Mouse (Mus musculus) testis, adult 2 months (tissue): ENCODE results near the gene Stat2. TPM values are rescaled to one million over a fixed set of nuclear protein-coding genes. Genes with fewer than 3 reads are reported as not detected.

ENCODE experiments used
- H3K27ac ChIP-seq: fragments of 200-500 bp; 2 replicates; pipeline ENCODE4 v1.5.1; 2012; ENCODE audit warnings: low read depth, low read length; ENCODE audit not compliant: control insufficient read depth, insufficient read depth
- H3K27me3 ChIP-seq: fragments of 200-500 bp; 2 replicates; pipeline ENCODE4 v1.6.1; 2012; ENCODE audit warnings: mild to moderate bottlenecking, low read length, moderate library complexity; ENCODE audit not compliant: control insufficient read depth, insufficient read depth
- H3K36me3 ChIP-seq: fragments of 200-500 bp; 2 replicates; pipeline ENCODE4 v1.6.1; 2012; ENCODE audit warnings: mild to moderate bottlenecking, low read length; ENCODE audit not compliant: control insufficient read depth, insufficient read depth
- H3K4me1 ChIP-seq: fragments of 200-500 bp; 2 replicates; pipeline ENCODE4 v1.6.1; 2012; ENCODE audit warnings: low read length; ENCODE audit not compliant: control insufficient read depth, insufficient read depth
- H3K4me3 ChIP-seq: fragments of 200-500 bp; 2 replicates; pipeline ENCODE4 v1.5.1; 2012; ENCODE audit warnings: low read depth, mild to moderate bottlenecking, low read length, moderate library complexity, mixed read lengths; ENCODE audit not compliant: control insufficient read depth
- CTCF ChIP-seq: fragments of 200-500 bp; IDR thresholded peaks from 2 replicates; pipeline ENCODE4 v1.5.1; 2012; ENCODE audit warnings: low read depth, mild to moderate bottlenecking, inconsistent platforms, low read length, moderate library complexity; ENCODE audit not compliant: control insufficient read depth, insufficient read depth, insufficient replicate concordance
- POLR2A ChIP-seq: fragments of 200-500 bp; IDR thresholded peaks from 2 replicates; pipeline ENCODE4 v1.6.1; 2012; ENCODE audit warnings: low read depth, mild to moderate bottlenecking, inconsistent platforms, low read length, moderate library complexity; ENCODE audit not compliant: control insufficient read depth
- polyA plus RNA-seq: library from polyadenylated mRNA; depleted of rRNA; stranded (reverse); fragments of >200 nt; gene quantifications from 2 replicates; pipeline ENCODE4 v1.2.3, GENCODE M21; 2012

The Stat2 gene
- polyA plus RNA-seq, 1 experiment, result 6.0 TPM

- H3K36me3 ChIP-seq, result peaks cover 2% of the 10 kb centered on the region
- H3K27ac ChIP-seq, result no peak overlapping the region
- no peaks in the 10 kb centered on the region for H3K4me1 ChIP-seq
- no peaks in the 10 kb centered on the region for H3K27me3 ChIP-seq
- H3K4me3 ChIP-seq, result no peak overlapping the region
- TF ChIP-seq CTCF (no peak), POLR2A (no peak)
Observed at GRCm38 (mm10) chr10:128243252-128243651, 27.1 kb upstream of the Stat2 start.

GRCm38 (mm10) chr10:128244121-128244520 is 26.2 kb upstream of the Stat2 start:
- Histone ChIP-seq H3K36me3 (peaks cover 2% of the 10 kb centered on the region), H3K4me1 (no peaks in the 10 kb centered on the region), H3K4me3 (no peak overlapping the region), H3K27ac (no peak overlapping the region), H3K27me3 (no peaks in the 10 kb centered on the region)
- TF ChIP-seq POLR2A (no peak), CTCF (no peak)

- Histone ChIP-seq H3K27ac (no peak overlapping the region), H3K27me3 (no peaks in the 10 kb centered on the region), H3K4me1 (no peaks in the 10 kb centered on the region), H3K36me3 (peaks cover 4% of the 10 kb centered on the region), H3K4me3 (no peak overlapping the region)
- TF ChIP-seq POLR2A (no peak), CTCF (no peak)
Observed at GRCm38 (mm10) chr10:128247020-128247732, 23.2 kb upstream of the Stat2 start.

GRCm38 (mm10) chr10:128250565-128250964 is 19.8 kb upstream of the Stat2 start:
- no peaks in the 10 kb centered on the region for H3K4me1 ChIP-seq
- no peak overlapping the region for H3K4me3 ChIP-seq
- peaks cover 1% of the 10 kb centered on the region; the same call in 1 of the 2 replicates for H3K36me3 ChIP-seq
- TF ChIP-seq CTCF, result no peak
- no peak for TF ChIP-seq POLR2A
- no peaks in the 10 kb centered on the region for H3K27me3 ChIP-seq
- H3K27ac ChIP-seq, result no peak overlapping the region

- Histone ChIP-seq H3K4me3 (no peak within 1 kb of the TSS), H3K36me3 (peaks cover 1% of the 10 kb centered on the region; the same call in 1 of the 2 replicates), H3K4me1 (no peaks in the 10 kb centered on the region), H3K27ac (no peak within 1 kb of the TSS), H3K27me3 (no peaks in the 10 kb centered on the region)
- TF ChIP-seq POLR2A, result no peak
- TF ChIP-seq CTCF, result no peak
Observed at GRCm38 (mm10) chr10:128253677-128254255, 16.6 kb upstream of the Stat2 start, which contains the start of gene Apon. Apon (plus strand) TSS chr10:128254096.

GRCm38 (mm10) chr10:128255925-128256324 is 14.4 kb upstream of the Stat2 start:
- H3K4me3 ChIP-seq, result no peak overlapping the region
- TF ChIP-seq CTCF, result no peak
- no peak for TF ChIP-seq POLR2A

GRCm38 (mm10) chr10:128256328-128256727 is 14.0 kb upstream of the Stat2 start:
- no peaks in the 10 kb centered on the region for H3K4me1 ChIP-seq
- H3K27ac ChIP-seq, result no peak overlapping the region
- H3K4me3 ChIP-seq, result no peak overlapping the region
- no peaks in the 10 kb centered on the region for H3K27me3 ChIP-seq
- no peak for TF ChIP-seq CTCF
- TF ChIP-seq POLR2A, result no peak
- no peaks in the 10 kb centered on the region; the same call in 1 of the 2 replicates for H3K36me3 ChIP-seq

More at GRCm38 (mm10) chr10:128255925-128256324, 14.4 kb upstream of the Stat2 start:
- H3K36me3 ChIP-seq, result no peaks in the 10 kb centered on the region; the same call in 1 of the 2 replicates
- no peaks in the 10 kb centered on the region for H3K4me1 ChIP-seq
- H3K27me3 ChIP-seq, result no peaks in the 10 kb centered on the region
- H3K27ac ChIP-seq, result no peak overlapping the region
